Mouse (Mus musculus): Measurements from ENCODE around the gene Cfap100. TPM values are rescaled to one million over a fixed set of nuclear protein-coding genes. Genes with fewer than 3 reads are reported as not detected.

The Cfap100 gene
- polyA plus RNA-seq, 1 experiment: not detected

- 40% methylated on average over 12 of the region's 12 CpGs for WGBS
- Histone ChIP-seq H3K27me3 (ENCODE audit: control insufficient read depth, insufficient read depth, low read length) (peaks cover 4% of the 10 kb centered on the region; the same call in 1 of the 2 replicates), H3K36me3 (ENCODE audit: control insufficient read depth, insufficient read depth, low read length) (no peaks in the 10 kb centered on the region), H3K4me3 (ENCODE audit: extremely low read depth, insufficient read depth, insufficient read length) (no peak overlapping the region), H3K27ac (ENCODE audit: insufficient read depth, low read length) (no peak overlapping the region), H3K4me1 (ENCODE audit: control insufficient read depth, insufficient read depth, insufficient read length) (peaks cover 5% of the 10 kb centered on the region; the same call in 1 of the 2 replicates)
- DNase-seq (ENCODE audit: low read depth in 1 of 2, low spot score in 2 of 2): no peak
- TF ChIP-seq POLR2A (IDR thresholded peaks at IDR 0.05; ENCODE audit: low read depth, low read length) (no peak), CTCF (IDR thresholded peaks at IDR 0.05; ENCODE audit: extremely low read depth, insufficient read depth, insufficient read length, insufficient replicate concordance) (no peak)
Measured at GRCm38 (mm10) chr6:90461771-90462170, 33.2 kb upstream of the Cfap100 start.

- TF ChIP-seq POLR2A (IDR thresholded peaks at IDR 0.05; ENCODE audit: low read depth, low read length) (no peak), CTCF (IDR thresholded peaks at IDR 0.05; ENCODE audit: extremely low read depth, insufficient read depth, insufficient read length, insufficient replicate concordance) (no peak)
- no peak overlapping the region for H3K27ac ChIP-seq (ENCODE audit: insufficient read depth, low read length)
- whole genome bisulfite sequencing: 57% methylated on average over 2 of the region's 2 CpGs
- peaks cover 5% of the 10 kb centered on the region; the same call in 1 of the 2 replicates for H3K4me1 ChIP-seq (ENCODE audit: control insufficient read depth, insufficient read depth, insufficient read length)
- H3K27me3 ChIP-seq (ENCODE audit: control insufficient read depth, insufficient read depth, low read length): peaks cover 4% of the 10 kb centered on the region; the same call in 1 of the 2 replicates
- no peaks in the 10 kb centered on the region for H3K36me3 ChIP-seq (ENCODE audit: control insufficient read depth, insufficient read depth, low read length)
- no peak for DNase-seq (ENCODE audit: low read depth in 1 of 2, low spot score in 2 of 2)
- H3K4me3 ChIP-seq (ENCODE audit: extremely low read depth, insufficient read depth, insufficient read length): no peak overlapping the region
Measured at GRCm38 (mm10) chr6:90461181-90461580, 32.6 kb upstream of the Cfap100 start.

- H3K27me3 ChIP-seq (ENCODE audit: control insufficient read depth, insufficient read depth, low read length): peaks cover 3% of the 10 kb centered on the region; the same call in 1 of the 2 replicates
- DNase-seq (ENCODE audit: low read depth in 1 of 2, low spot score in 2 of 2): no peak
- no peaks in the 10 kb centered on the region for H3K4me1 ChIP-seq (ENCODE audit: control insufficient read depth, insufficient read depth, insufficient read length)
- no peaks in the 10 kb centered on the region for H3K36me3 ChIP-seq (ENCODE audit: control insufficient read depth, insufficient read depth, low read length)
- WGBS: 82% methylated on average over 2 of the region's 2 CpGs
- H3K27ac ChIP-seq (ENCODE audit: insufficient read depth, low read length): no peak overlapping the region
- TF ChIP-seq POLR2A (IDR thresholded peaks at IDR 0.05; ENCODE audit: low read depth, low read length): no peak
- TF ChIP-seq CTCF (IDR thresholded peaks at IDR 0.05; ENCODE audit: extremely low read depth, insufficient read depth, insufficient read length, insufficient replicate concordance): no peak
- no peak overlapping the region for H3K4me3 ChIP-seq (ENCODE audit: extremely low read depth, insufficient read depth, insufficient read length)
Measured at GRCm38 (mm10) chr6:90457421-90457820, 28.8 kb upstream of the Cfap100 start.

- Histone ChIP-seq H3K4me3 (ENCODE audit: extremely low read depth, insufficient read depth, insufficient read length) (no peak overlapping the region), H3K27ac (ENCODE audit: insufficient read depth, low read length) (no peak overlapping the region), H3K27me3 (ENCODE audit: control insufficient read depth, insufficient read depth, low read length) (no peaks in the 10 kb centered on the region), H3K4me1 (ENCODE audit: control insufficient read depth, insufficient read depth, insufficient read length) (no peaks in the 10 kb centered on the region), H3K36me3 (ENCODE audit: control insufficient read depth, insufficient read depth, low read length) (no peaks in the 10 kb centered on the region)
- DNase-seq (ENCODE audit: low read depth in 1 of 2, low spot score in 2 of 2): no peak
- TF ChIP-seq CTCF (IDR thresholded peaks at IDR 0.05; ENCODE audit: extremely low read depth, insufficient read depth, insufficient read length, insufficient replicate concordance) (no peak), POLR2A (IDR thresholded peaks at IDR 0.05; ENCODE audit: low read depth, low read length) (no peak)
- 89% methylated on average over 5 of the region's 5 CpGs for WGBS
Measured at GRCm38 (mm10) chr6:90453751-90454150, 25.2 kb upstream of the Cfap100 start.

GRCm38 (mm10) chr6:90452603-90453002, 24.0 kb upstream of the Cfap100 start:
- H3K27me3 ChIP-seq (ENCODE audit: control insufficient read depth, insufficient read depth, low read length): no peaks in the 10 kb centered on the region
- H3K36me3 ChIP-seq (ENCODE audit: control insufficient read depth, insufficient read depth, low read length): no peaks in the 10 kb centered on the region
- H3K4me1 ChIP-seq (ENCODE audit: control insufficient read depth, insufficient read depth, insufficient read length): no peaks in the 10 kb centered on the region
- DNase-seq (ENCODE audit: low read depth in 1 of 2, low spot score in 2 of 2): no peak
- H3K4me3 ChIP-seq (ENCODE audit: extremely low read depth, insufficient read depth, insufficient read length): no peak overlapping the region
- H3K27ac ChIP-seq (ENCODE audit: insufficient read depth, low read length): no peak overlapping the region
- TF ChIP-seq CTCF (IDR thresholded peaks at IDR 0.05; ENCODE audit: extremely low read depth, insufficient read depth, insufficient read length, insufficient replicate concordance): no peak
- TF ChIP-seq POLR2A (IDR thresholded peaks at IDR 0.05; ENCODE audit: low read depth, low read length): no peak

GRCm38 (mm10) chr6:90451512-90451911, 22.9 kb upstream of the Cfap100 start:
- Histone ChIP-seq H3K4me1 (ENCODE audit: control insufficient read depth, insufficient read depth, insufficient read length) (no peaks in the 10 kb centered on the region), H3K4me3 (ENCODE audit: extremely low read depth, insufficient read depth, insufficient read length) (no peak overlapping the region), H3K27me3 (ENCODE audit: control insufficient read depth, insufficient read depth, low read length) (no peaks in the 10 kb centered on the region), H3K36me3 (ENCODE audit: control insufficient read depth, insufficient read depth, low read length) (no peaks in the 10 kb centered on the region), H3K27ac (ENCODE audit: insufficient read depth, low read length) (no peak overlapping the region)
- WGBS: 84% methylated on average over 5 of the region's 5 CpGs
- no peak for TF ChIP-seq POLR2A (IDR thresholded peaks at IDR 0.05; ENCODE audit: low read depth, low read length)
- DNase-seq (ENCODE audit: low read depth in 1 of 2, low spot score in 2 of 2): no peak

GRCm38 (mm10) chr6:90450697-90451096, 22.1 kb upstream of the Cfap100 start:
- Histone ChIP-seq H3K4me3 (ENCODE audit: extremely low read depth, insufficient read depth, insufficient read length) (no peak overlapping the region), H3K36me3 (ENCODE audit: control insufficient read depth, insufficient read depth, low read length) (no peaks in the 10 kb centered on the region), H3K27me3 (ENCODE audit: control insufficient read depth, insufficient read depth, low read length) (no peaks in the 10 kb centered on the region), H3K4me1 (ENCODE audit: control insufficient read depth, insufficient read depth, insufficient read length) (no peaks in the 10 kb centered on the region), H3K27ac (ENCODE audit: insufficient read depth, low read length) (no peak overlapping the region)
- WGBS: 78% methylated on average over 5 of the region's 5 CpGs
- no peak for DNase-seq (ENCODE audit: low read depth in 1 of 2, low spot score in 2 of 2)
- TF ChIP-seq POLR2A (IDR thresholded peaks at IDR 0.05; ENCODE audit: low read depth, low read length) (no peak), CTCF (IDR thresholded peaks at IDR 0.05; ENCODE audit: extremely low read depth, insufficient read depth, insufficient read length, insufficient replicate concordance) (no peak)

Measured in spleen, adult 2 months (tissue).